Mouse (Mus musculus): ENCODE measurements around the gene Rab12.

GRCm38 (mm10) chr17:66558404-66559317, 39.1 kb upstream of the Rab12 start:
- TF ChIP-seq CTCF (IDR thresholded peaks at IDR 0.05; ENCODE audit: low read depth, low read length) (no peak), POLR2A (IDR thresholded peaks at IDR 0.05; ENCODE audit: borderline replicate concordance, low read depth, low read length) (no peak)
